Mouse (Mus musculus): ENCODE measurements around the gene Amotl2.
A peak's percentile ranks its signal among the peaks of the same experiment; 100 is the strongest.

Gene Amotl2

DNA sequence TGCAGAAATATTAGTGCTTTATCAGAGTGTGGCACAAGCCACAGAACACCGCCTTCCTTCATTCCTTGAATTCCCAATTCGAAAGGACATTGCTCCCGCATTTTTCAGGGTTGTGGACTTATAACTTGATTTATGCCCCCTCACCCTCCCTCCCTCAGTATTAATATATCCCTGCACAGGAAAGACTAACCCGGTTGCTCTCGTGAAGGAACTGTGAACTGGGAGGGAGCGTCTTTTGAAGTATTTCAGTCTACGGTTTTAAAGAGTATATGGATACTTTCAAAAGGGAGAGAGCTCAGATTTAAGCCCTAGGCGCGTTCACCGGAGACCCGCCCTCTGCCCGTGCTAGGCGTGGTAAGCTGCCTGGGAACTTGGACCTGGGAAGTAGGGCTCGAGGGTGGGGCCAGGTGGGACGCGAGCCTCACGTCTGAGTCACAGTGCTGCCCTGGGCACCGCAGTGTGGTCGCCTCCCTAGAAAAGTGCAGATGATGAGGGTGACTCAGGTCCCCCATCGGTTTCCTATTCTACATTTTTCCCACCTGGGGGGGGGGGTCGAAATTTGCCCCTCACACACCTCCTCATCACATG lies 54.9 kb downstream of the Amotl2 start:
- DNase-seq (ENCODE audit: low spot score in 2 of 2) = no peak

DNA sequence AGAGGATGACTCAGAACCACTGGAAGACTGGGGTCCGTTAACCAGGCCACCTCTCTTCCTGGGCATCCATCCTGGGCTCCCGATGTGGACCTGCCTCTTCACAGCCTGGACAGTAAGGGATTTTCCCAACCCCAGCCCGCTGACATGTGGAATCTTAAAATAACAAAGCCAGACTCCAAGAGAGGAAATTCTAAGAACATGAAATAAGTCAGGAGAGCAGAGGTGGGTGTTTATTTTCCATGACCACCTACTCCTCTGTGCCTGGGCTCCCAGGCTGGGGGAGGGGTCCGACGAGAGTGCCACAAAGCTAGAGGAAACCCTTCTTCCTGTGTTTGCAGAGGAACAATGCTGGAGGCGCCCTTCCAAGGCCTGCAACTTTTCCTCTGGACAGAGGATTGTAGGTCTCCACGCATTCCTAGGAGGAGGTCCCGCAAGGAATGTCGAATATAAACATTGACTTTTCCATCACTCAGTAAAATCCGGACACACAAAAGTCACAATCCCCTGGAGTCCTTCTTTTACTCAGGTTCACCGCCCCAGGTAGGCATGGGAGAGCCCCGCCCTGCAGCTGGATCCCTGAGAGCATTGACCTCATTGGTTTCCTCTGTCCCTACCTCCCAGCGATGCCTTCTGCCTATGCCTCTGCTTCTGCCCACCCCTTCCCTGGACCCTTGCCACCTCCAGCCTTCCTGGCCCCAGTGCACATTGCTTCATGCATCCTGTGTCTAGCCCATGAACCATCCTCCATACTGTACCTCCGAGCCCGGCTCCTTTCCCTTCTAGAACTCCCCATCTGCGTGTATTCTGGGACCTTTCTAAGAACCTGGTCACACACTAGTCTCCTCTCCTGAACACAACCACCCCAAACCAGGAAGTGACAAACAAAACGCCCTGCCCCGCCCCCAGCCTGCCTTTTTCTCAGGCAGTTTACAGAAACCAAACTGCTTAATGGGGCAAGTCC lies 61.4 kb downstream of the Amotl2 start:
- DNase-seq (ENCODE audit: low spot score in 2 of 2) = peak; percentile 72 to 81

DNA sequence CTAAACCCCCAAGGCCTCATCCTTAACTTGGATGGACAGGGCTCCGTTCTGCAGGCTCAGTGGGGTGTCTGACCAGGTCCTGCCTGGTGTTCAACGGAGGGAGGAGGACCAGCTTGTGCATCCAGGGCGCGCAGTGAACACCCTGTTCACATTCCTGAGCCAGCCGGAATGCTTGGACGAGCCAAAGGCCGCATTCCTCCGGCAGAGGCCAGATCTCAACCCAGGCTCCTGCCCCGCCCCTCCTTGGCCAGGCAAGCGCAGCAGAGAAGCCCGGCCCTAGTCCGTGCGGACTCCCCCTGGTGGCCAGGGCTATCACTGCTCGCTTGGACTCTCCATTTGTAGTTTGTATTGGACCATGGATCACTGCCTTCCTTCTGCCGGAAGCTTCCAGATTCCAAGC lies 63.0 kb downstream of the Amotl2 start:
- DNase-seq (ENCODE audit: low spot score in 2 of 2) = peak; percentile 98
